Mouse (Mus musculus): ENCODE measurements around the gene Snta1.

DNA sequence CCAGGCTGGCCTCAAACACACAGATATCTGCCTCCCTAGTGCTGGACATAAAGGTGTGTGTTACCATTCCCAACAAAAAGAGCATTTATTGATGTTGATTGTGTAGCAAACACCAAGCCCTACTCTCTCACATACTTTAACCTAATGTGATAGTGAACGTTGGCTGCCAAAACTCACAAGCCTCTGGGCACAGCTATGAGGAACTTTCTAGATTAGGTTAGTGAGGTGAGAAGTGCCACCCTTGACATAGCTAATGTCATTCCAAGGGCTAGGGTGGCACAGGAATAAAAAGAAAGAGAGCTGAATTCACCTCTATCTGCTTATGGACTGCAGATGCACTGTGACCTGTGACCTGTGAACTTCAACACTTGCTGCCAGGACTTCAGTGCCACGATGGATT is 11.4 kb downstream of the Snta1 start:
- no peak for TF ChIP-seq POLR2A (IDR thresholded peaks at IDR 0.05; ENCODE audit: insufficient read depth, low read depth, low read length)
- no peak for TF ChIP-seq CTCF (IDR thresholded peaks at IDR 0.05; ENCODE audit: insufficient read depth, low read depth, low read length)

All from olfactory bulb, adult 2 months (tissue).